Mouse (Mus musculus): ENCODE results near the gene Gpr180. TPM values are rescaled to one million over a fixed set of nuclear protein-coding genes. Genes with fewer than 3 reads are reported as not detected.
"Not testable (repeated sequence)": the region's sequence is repeated elsewhere in the genome, so short reads cannot be mapped to it uniquely, and the experiment has no call there.

The Gpr180 gene
- polyA plus RNA-seq, 1 experiment from 2014 or later = 30.0 TPM

- no peak for DNase-seq (ENCODE audit: low spot score)
Observed at GRCm38 (mm10) chr14:118148554-118148953, 11.6 kb downstream of the Gpr180 start.

GRCm38 (mm10) chr14:118150656-118151551 lies 13.9 kb downstream of the Gpr180 start:
- Histone ChIP-seq H3K4me2 (ENCODE audit: low read length) (no peak overlapping the region), H3K27me3 (replicated peaks; ENCODE audit: control insufficient read depth, insufficient read depth, low read length) (no peaks in the 10 kb centered on the region)
- ATAC-seq = no peak

More at GRCm38 (mm10) chr14:118148554-118148953, 11.6 kb downstream of the Gpr180 start:
- no peak for ATAC-seq
- no peaks in the 10 kb centered on the region for H3K4me1 ChIP-seq (ENCODE audit: control insufficient read depth, insufficient read depth, low read length)
- H3K9me3 ChIP-seq (replicated peaks; ENCODE audit: control insufficient read depth, low read length) = no peaks in the 10 kb centered on the region
- 90% methylated on average over 10 of the region's 10 CpGs for WGBS
- H3K4me3 ChIP-seq (ENCODE audit: low read depth, low read length) = no peak overlapping the region
- H3K27me3 ChIP-seq (replicated peaks; ENCODE audit: control insufficient read depth, insufficient read depth, low read length) = no peaks in the 10 kb centered on the region
- no peak overlapping the region for H3K9ac ChIP-seq (ENCODE audit: low read length)
- H3K36me3 ChIP-seq (ENCODE audit: control insufficient read depth, insufficient read depth, low read length) = peaks cover 13% of the 10 kb centered on the region; the same call in 1 of the 2 replicates
- no peak overlapping the region for H3K4me2 ChIP-seq (ENCODE audit: low read length)
- H3K27ac ChIP-seq (ENCODE audit: low read depth, low read length) = no peak overlapping the region

GRCm38 (mm10) chr14:118151651-118152293 lies 14.8 kb downstream of the Gpr180 start:
- Histone ChIP-seq H3K4me2 (ENCODE audit: low read length) (no peak overlapping the region), H3K9me3 (replicated peaks; ENCODE audit: control insufficient read depth, low read length) (no peaks in the 10 kb centered on the region), H3K27ac (ENCODE audit: low read depth, low read length) (no peak overlapping the region), H3K4me1 (ENCODE audit: control insufficient read depth, insufficient read depth, low read length) (no peaks in the 10 kb centered on the region), H3K9ac (ENCODE audit: low read length) (no peak overlapping the region), H3K36me3 (ENCODE audit: control insufficient read depth, insufficient read depth, low read length) (peaks cover 19% of the 10 kb centered on the region; the same call in 1 of the 2 replicates), H3K4me3 (ENCODE audit: low read depth, low read length) (no peak overlapping the region), H3K27me3 (replicated peaks; ENCODE audit: control insufficient read depth, insufficient read depth, low read length) (no peaks in the 10 kb centered on the region)
- DNase-seq (ENCODE audit: low spot score) (peak; percentile 58), ATAC-seq (no peak)
- WGBS = 87% methylated on average over 5 of the region's 5 CpGs

More at GRCm38 (mm10) chr14:118150656-118151551, 13.9 kb downstream of the Gpr180 start:
- H3K4me3 ChIP-seq (ENCODE audit: low read depth, low read length) = no peak overlapping the region
- DNase-seq (ENCODE audit: low spot score) = no peak
- H3K27ac ChIP-seq (ENCODE audit: low read depth, low read length) = no peak overlapping the region
- no peaks in the 10 kb centered on the region for H3K9me3 ChIP-seq (replicated peaks; ENCODE audit: control insufficient read depth, low read length)
- peaks cover 19% of the 10 kb centered on the region; the same call in 1 of the 2 replicates for H3K36me3 ChIP-seq (ENCODE audit: control insufficient read depth, insufficient read depth, low read length)
- no peak overlapping the region for H3K9ac ChIP-seq (ENCODE audit: low read length)
- H3K4me1 ChIP-seq (ENCODE audit: control insufficient read depth, insufficient read depth, low read length) = no peaks in the 10 kb centered on the region
- WGBS = 87% methylated on average over 26 of the region's 26 CpGs

DNA sequence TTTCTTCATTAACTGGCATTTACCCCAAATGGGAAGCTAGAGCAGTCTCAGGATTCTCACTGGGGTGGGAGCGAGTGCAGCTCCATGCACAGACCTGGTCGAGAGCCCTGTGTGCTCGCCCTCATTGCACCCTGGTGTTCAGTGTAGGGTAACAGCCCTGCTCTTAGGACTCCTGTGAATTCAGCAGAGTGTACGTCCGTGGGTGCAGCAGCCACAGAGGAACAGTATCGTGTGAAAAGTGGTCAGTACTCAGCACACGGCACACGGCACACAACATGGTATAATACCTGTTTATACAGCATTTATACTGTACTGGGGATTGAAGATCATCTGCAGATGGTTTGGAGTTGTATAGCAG lies 15.3 kb downstream of the Gpr180 start:
- no peak for DNase-seq (ENCODE audit: low spot score)
- Histone ChIP-seq H3K4me3 (ENCODE audit: low read depth, low read length) (no peak overlapping the region), H3K9ac (ENCODE audit: low read length) (no peak overlapping the region), H3K4me2 (ENCODE audit: low read length) (no peak overlapping the region), H3K9me3 (replicated peaks; ENCODE audit: control insufficient read depth, low read length) (no peaks in the 10 kb centered on the region), H3K27ac (ENCODE audit: low read depth, low read length) (no peak overlapping the region), H3K27me3 (replicated peaks; ENCODE audit: control insufficient read depth, insufficient read depth, low read length) (no peaks in the 10 kb centered on the region), H3K36me3 (ENCODE audit: control insufficient read depth, insufficient read depth, low read length) (peaks cover 19% of the 10 kb centered on the region; the same call in 1 of the 2 replicates), H3K4me1 (ENCODE audit: control insufficient read depth, insufficient read depth, low read length) (no peaks in the 10 kb centered on the region)
- ATAC-seq = no peak
- WGBS = 92% methylated on average over 8 of the region's 8 CpGs

DNA sequence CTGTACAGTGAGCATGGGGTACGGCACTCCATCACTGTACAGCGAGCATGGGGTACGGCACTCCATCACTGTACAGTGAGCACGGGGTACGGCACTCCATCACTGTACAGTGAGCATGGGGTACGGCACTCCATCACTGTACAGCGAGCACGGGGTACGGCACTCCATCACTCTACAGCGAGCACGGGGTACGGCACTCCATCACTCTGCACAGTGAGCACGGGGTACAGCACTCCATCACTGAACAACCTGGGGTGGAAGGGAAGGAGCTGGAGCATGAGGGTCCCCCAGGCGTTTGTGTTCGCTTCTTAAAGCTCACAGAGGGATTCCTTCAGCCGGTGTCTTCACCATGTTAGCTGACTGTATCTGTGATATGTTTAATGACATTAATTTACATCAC lies 19.1 kb downstream of the Gpr180 start:
- H3K4me1 ChIP-seq (ENCODE audit: control insufficient read depth, insufficient read depth, low read length); H3K4me3 ChIP-seq (ENCODE audit: low read depth, low read length); H3K27me3 ChIP-seq (replicated peaks; ENCODE audit: control insufficient read depth, insufficient read depth, low read length); H3K9ac ChIP-seq (ENCODE audit: low read length); DNase-seq (ENCODE audit: low spot score); ATAC-seq; H3K27ac ChIP-seq (ENCODE audit: low read depth, low read length); H3K9me3 ChIP-seq (replicated peaks; ENCODE audit: control insufficient read depth, low read length); H3K4me2 ChIP-seq (ENCODE audit: low read length): not testable (repeated sequence)
- peaks cover 26% of the 10 kb centered on the region; the same call in 1 of the 2 replicates for H3K36me3 ChIP-seq (ENCODE audit: control insufficient read depth, insufficient read depth, low read length)
- 90% methylated on average over 16 of the region's 16 CpGs for WGBS

DNA sequence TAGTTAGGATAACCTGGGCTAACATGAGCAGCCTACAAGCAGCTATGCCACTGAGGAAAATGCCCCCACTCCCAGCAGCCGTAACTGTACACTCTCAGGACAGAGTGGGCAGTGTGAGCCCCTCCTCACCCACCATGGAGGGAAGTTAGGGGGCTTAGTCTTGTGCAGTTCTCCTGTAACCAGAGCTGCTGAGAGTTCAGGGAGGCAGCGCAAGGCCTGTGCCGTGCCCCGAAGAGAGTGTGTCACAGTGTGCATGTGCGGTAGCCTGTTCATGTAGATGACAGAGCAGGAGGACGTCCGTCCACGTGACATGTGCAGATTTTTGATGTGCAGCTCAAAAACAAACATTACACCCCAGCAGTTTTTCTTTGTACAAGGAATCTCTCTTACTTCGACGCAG lies 19.8 kb downstream of the Gpr180 start:
- 87% methylated on average over 10 of the region's 10 CpGs for WGBS

DNA sequence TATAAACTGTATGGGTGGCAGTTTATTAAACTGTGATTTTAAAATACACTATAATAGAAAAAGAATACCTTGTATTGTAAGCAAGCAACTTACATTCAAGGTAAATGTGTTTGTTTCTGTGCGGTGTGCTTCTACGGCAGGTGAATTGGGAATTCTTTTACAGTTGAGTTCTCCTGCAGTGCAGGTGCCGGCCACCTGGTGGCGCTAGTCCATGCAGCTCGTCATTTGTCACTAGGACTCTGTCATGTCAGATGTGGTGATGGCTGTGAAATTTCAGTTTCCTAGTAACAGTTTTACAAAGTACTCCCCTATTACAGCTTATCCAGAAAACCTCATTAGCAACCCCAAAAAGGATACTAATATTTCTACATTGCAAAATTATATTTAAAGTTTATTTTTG lies 20.2 kb downstream of the Gpr180 start:
- Histone ChIP-seq H3K4me2 (ENCODE audit: low read length) (no peak overlapping the region), H3K9me3 (replicated peaks; ENCODE audit: control insufficient read depth, low read length) (no peaks in the 10 kb centered on the region), H3K9ac (ENCODE audit: low read length) (no peak overlapping the region), H3K4me1 (ENCODE audit: control insufficient read depth, insufficient read depth, low read length) (no peaks in the 10 kb centered on the region), H3K36me3 (ENCODE audit: control insufficient read depth, insufficient read depth, low read length) (peaks cover 35% of the 10 kb centered on the region), H3K4me3 (ENCODE audit: low read depth, low read length) (no peak overlapping the region), H3K27me3 (replicated peaks; ENCODE audit: control insufficient read depth, insufficient read depth, low read length) (no peaks in the 10 kb centered on the region), H3K27ac (ENCODE audit: low read depth, low read length) (no peak overlapping the region)
- ATAC-seq (0 out of 2 replicates have a peak, but pooled peaks have one; percentile 35), DNase-seq (ENCODE audit: low spot score) (peak; percentile 65)
- 20% methylated on average over 5 of the region's 5 CpGs for WGBS

More for the DNA sequence above, 19.8 kb downstream of the Gpr180 start:
- ATAC-seq (peak; percentile 44), DNase-seq (ENCODE audit: low spot score) (no peak)
- Histone ChIP-seq H3K4me2 (ENCODE audit: low read length) (no peak overlapping the region), H3K27ac (ENCODE audit: low read depth, low read length) (no peak overlapping the region), H3K9ac (ENCODE audit: low read length) (no peak overlapping the region), H3K9me3 (replicated peaks; ENCODE audit: control insufficient read depth, low read length) (no peaks in the 10 kb centered on the region), H3K36me3 (ENCODE audit: control insufficient read depth, insufficient read depth, low read length) (peaks cover 31% of the 10 kb centered on the region; the same call in 1 of the 2 replicates), H3K4me1 (ENCODE audit: control insufficient read depth, insufficient read depth, low read length) (no peaks in the 10 kb centered on the region), H3K27me3 (replicated peaks; ENCODE audit: control insufficient read depth, insufficient read depth, low read length) (no peaks in the 10 kb centered on the region), H3K4me3 (ENCODE audit: low read depth, low read length) (no peak overlapping the region)

GRCm38 (mm10) chr14:118161751-118162150 lies 24.8 kb downstream of the Gpr180 start:
- no peak overlapping the region for H3K27ac ChIP-seq (ENCODE audit: low read depth, low read length)
- no peaks in the 10 kb centered on the region for H3K9me3 ChIP-seq (replicated peaks; ENCODE audit: control insufficient read depth, low read length)
- peaks cover 36% of the 10 kb centered on the region for H3K36me3 ChIP-seq (ENCODE audit: control insufficient read depth, insufficient read depth, low read length)
- no peak overlapping the region for H3K9ac ChIP-seq (ENCODE audit: low read length)
- DNase-seq (ENCODE audit: low spot score) = no peak
- H3K4me1 ChIP-seq (ENCODE audit: control insufficient read depth, insufficient read depth, low read length) = no peaks in the 10 kb centered on the region
- no peaks in the 10 kb centered on the region for H3K27me3 ChIP-seq (replicated peaks; ENCODE audit: control insufficient read depth, insufficient read depth, low read length)
- no peak overlapping the region for H3K4me3 ChIP-seq (ENCODE audit: low read depth, low read length)
- no peak overlapping the region for H3K4me2 ChIP-seq (ENCODE audit: low read length)
- ATAC-seq = no peak
- 93% methylated on average over 3 of the region's 3 CpGs for whole genome bisulfite sequencing
